Mouse (Mus musculus): ENCODE measurements around the gene 4930564D02Rik. TPM values are rescaled to one million over a fixed set of nuclear protein-coding genes. Genes with fewer than 3 reads are reported as not detected.

Gene 4930564D02Rik
- not detected for polyA plus RNA-seq (2014; fragmentation: Illumina TruSeq; extraction: RNeasy Lipid Tissue Mini Kit (QIAGEN cat#74804); ENCODE audit: low read depth, low replicate concordance)

GRCm38 (mm10) chr3:105066544-105066943 is at the start of gene 4930564D02Rik:
TSS of gene 4930564D02Rik (plus strand) at chr3:105066844.

GRCm38 (mm10) chr3:105052937-105053697 is 13.5 kb upstream of the 4930564D02Rik start, which contains the start of gene Cttnbp2nl:
TSS of gene Cttnbp2nl (minus strand) at chr3:105053146.

Other genes with a start within 250 kb of the 4930564D02Rik start
- 9.7 TPM for gene Mov10, start 248.3 kb upstream of the 4930564D02Rik start, polyA plus RNA-seq (2014; fragmentation: Illumina TruSeq; extraction: RNeasy Lipid Tissue Mini Kit (QIAGEN cat#74804); ENCODE audit: low read depth, low replicate concordance)
- gene St7l, start 202.8 kb upstream of the 4930564D02Rik start, polyA plus RNA-seq (2014; fragmentation: Illumina TruSeq; extraction: RNeasy Lipid Tissue Mini Kit (QIAGEN cat#74804); ENCODE audit: low read depth, low replicate concordance): 15.3 TPM
- 63.8 TPM for gene Capza1, start 202.3 kb upstream of the 4930564D02Rik start, polyA plus RNA-seq (2014; fragmentation: Illumina TruSeq; extraction: RNeasy Lipid Tissue Mini Kit (QIAGEN cat#74804); ENCODE audit: low read depth, low replicate concordance)
- gene Wnt2b, start 104.9 kb upstream of the 4930564D02Rik start, polyA plus RNA-seq (2014; fragmentation: Illumina TruSeq; extraction: RNeasy Lipid Tissue Mini Kit (QIAGEN cat#74804); ENCODE audit: low read depth, low replicate concordance): 8.5 TPM
- gene Cttnbp2nl, start 13.7 kb upstream of the 4930564D02Rik start, polyA plus RNA-seq (2014; fragmentation: Illumina TruSeq; extraction: RNeasy Lipid Tissue Mini Kit (QIAGEN cat#74804); ENCODE audit: low read depth, low replicate concordance): 17.3 TPM

Data from adipose tissue, adult 10 weeks (tissue).